Mouse (Mus musculus) cerebellum, adult 2 months (tissue): Measurements from ENCODE around the gene Amigo3.

Experiments used
- CTCF ChIP-seq: fragments of 200-500 bp; IDR thresholded peaks from 2 replicates; pipeline ENCODE4 v1.5.1; 2011; ENCODE audit warnings: low read depth, mild to moderate bottlenecking, control low read depth, low read length, moderate library complexity, borderline replicate concordance; ENCODE audit not compliant: insufficient read depth
- POLR2A ChIP-seq: fragments of 200-500 bp; IDR thresholded peaks from 2 replicates; pipeline ENCODE4 v1.6.1; 2011; ENCODE audit warnings: low read length, control low read depth, borderline replicate concordance; ENCODE audit not compliant: insufficient read depth

- TF ChIP-seq CTCF, result no peak
- TF ChIP-seq POLR2A, result no peak
These were observed 37.7 kb downstream of the Amigo3 start for GRCm38 (mm10) chr9:108090611-108091120.
